Mouse (Mus musculus) telencephalon, adult 2 months (tissue): ENCODE measurements around the gene Zfp933.
"Not testable (repeated sequence)": the region's sequence is repeated elsewhere in the genome, so short reads cannot be mapped to it uniquely, and the experiment has no call there.

ENCODE experiments used
- DNase-seq: peaks from one replicate; pipeline ENCODE4 v3.0.0-alpha.2; 2011; ENCODE audit warnings: low read depth, low spot score

Gene Zfp933

GRCm38 (mm10) chr4:147862051-147862450 lies 13.9 kb upstream of the Zfp933 start:
- no peak for DNase-seq

GRCm38 (mm10) chr4:147850776-147851175 lies 2.6 kb upstream of the Zfp933 start:
- DNase-seq, result no peak

GRCm38 (mm10) chr4:147848584-147848991 lies 422 bp upstream of the Zfp933 start:
- DNase-seq, result no peak

- no peak for DNase-seq
Measured at GRCm38 (mm10) chr4:147842871-147843270, 5.3 kb downstream of the Zfp933 start.

- DNase-seq, result not testable (repeated sequence)
Measured at GRCm38 (mm10) chr4:147839282-147839681, 8.9 kb downstream of the Zfp933 start.

GRCm38 (mm10) chr4:147824389-147824788 lies 23.8 kb downstream of the Zfp933 start:
- DNase-seq, result no peak

- not testable (repeated sequence) for DNase-seq
Measured at GRCm38 (mm10) chr4:147821414-147821813, 26.8 kb downstream of the Zfp933 start.

GRCm38 (mm10) chr4:147819659-147820058 lies 28.5 kb downstream of the Zfp933 start:
- DNase-seq, result not testable (repeated sequence)

GRCm38 (mm10) chr4:147814592-147815167 lies 33.5 kb downstream of the Zfp933 start:
- DNase-seq, result no peak

- DNase-seq, result no peak
Measured at GRCm38 (mm10) chr4:147813249-147813765, 34.9 kb downstream of the Zfp933 start.

- DNase-seq, result not testable (repeated sequence)
Measured at GRCm38 (mm10) chr4:147809966-147810304, 38.2 kb downstream of the Zfp933 start.

- DNase-seq, result not testable (repeated sequence)
Measured at GRCm38 (mm10) chr4:147809292-147809965, 38.7 kb downstream of the Zfp933 start, which contains the start of gene Zfp984. Zfp984 (minus strand) TSS chr4:147809788.

GRCm38 (mm10) chr4:147808483-147808882 lies 39.7 kb downstream of the Zfp933 start:
- DNase-seq, result not testable (repeated sequence)

- DNase-seq, result not testable (repeated sequence)
Measured at GRCm38 (mm10) chr4:147795308-147795707, 52.9 kb downstream of the Zfp933 start.

GRCm38 (mm10) chr4:147794026-147794665 lies 54.0 kb downstream of the Zfp933 start:
- not testable (repeated sequence) for DNase-seq

GRCm38 (mm10) chr4:147793390-147793916 lies 54.7 kb downstream of the Zfp933 start:
- DNase-seq, result not testable (repeated sequence)

- not testable (repeated sequence) for DNase-seq
Measured at GRCm38 (mm10) chr4:147791729-147792128, 56.4 kb downstream of the Zfp933 start.
